Mouse (Mus musculus) neutrophil, adult 5-6 weeks (primary cell): Measurements from ENCODE around the gene 2300002M23Rik. TPM values are rescaled to one million over a fixed set of nuclear protein-coding genes. Genes with fewer than 3 reads are reported as not detected.

ENCODE experiments used
- ATAC-seq: fragments of 151-379, 151-347 bp; 2 replicates; pipeline ENCODE4 v1.8.0; 2017; ENCODE audit warnings: mild to moderate bottlenecking, moderate TSS enrichment; ENCODE audit not compliant: insufficient number of reproducible peaks, poor library complexity, low FRiP score, severe bottlenecking; ENCODE audit errors: extremely low read depth
- total RNA-seq: library from RNA; stranded (forward); fragments of 200-1000 nt; gene quantifications from 2 replicates; pipeline ENCODE4 v1.2.3, GENCODE M21; 2017

Gene 2300002M23Rik
- total RNA-seq, 1 experiment from 2014 or later, result not detected

- no peak for ATAC-seq
Observed at GRCm38 (mm10) chr17:35554321-35554720, 12.9 kb upstream of the 2300002M23Rik start.

DNA sequence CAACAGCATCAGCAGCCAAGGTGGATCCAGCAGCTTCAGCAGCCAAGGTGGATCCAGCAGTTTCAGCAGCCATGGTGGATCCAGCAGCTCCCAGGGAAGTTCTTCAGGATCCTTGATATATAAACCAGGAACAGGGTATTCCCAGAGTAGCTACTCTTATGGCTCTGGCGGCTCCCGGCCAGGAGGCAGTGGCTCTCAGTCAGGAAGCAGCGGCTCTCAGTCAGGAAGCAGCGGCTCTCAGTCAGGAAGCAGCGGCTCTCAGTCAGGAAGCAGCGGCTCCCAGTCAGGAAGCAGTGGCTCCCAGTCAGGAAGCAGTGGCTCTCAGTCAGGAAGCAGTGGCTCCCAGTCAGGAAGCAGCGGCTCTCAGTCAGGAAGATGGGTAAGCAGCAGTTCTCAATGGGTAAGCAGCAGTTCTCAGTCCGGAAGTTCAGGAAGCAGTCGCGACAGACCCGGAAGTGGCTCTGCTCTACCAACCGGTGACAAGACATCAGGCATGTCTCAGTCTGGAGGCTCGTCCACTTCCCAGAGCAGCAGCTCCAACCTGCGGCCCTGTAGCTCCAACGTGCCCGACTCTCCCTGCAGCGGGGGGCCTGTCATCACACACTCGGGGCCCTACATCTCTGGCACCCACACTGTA, 12.4 kb upstream of the 2300002M23Rik start:
- no peak for ATAC-seq

DNA sequence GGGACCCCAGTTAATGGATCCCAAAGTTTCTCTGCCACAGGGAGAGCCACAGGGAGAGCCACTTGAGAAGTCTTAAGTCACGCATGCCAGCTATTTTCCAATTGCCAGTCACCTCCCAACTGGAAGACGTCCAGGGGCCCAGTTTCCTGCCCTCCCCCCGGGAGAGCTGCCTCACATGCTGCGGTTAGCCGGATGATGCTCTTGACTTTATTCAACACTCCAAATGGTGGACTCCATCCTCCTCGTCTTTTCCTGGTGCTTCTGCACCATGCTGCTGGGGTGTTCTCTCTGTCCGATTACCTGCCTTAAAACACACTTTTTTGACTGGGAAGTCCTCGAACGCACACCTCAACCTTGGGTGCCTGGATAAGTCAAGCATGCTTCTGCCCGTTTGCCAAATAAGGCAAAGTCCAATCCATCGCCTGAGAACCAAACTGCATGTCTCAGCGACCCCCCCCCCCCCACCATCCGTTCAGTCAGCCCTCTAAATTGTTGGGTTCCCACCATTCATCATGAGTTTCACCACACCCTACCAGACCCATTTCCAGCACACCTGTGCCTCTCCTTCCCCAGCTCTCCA, 11.0 kb upstream of the 2300002M23Rik start:
- no peak for ATAC-seq

DNA sequence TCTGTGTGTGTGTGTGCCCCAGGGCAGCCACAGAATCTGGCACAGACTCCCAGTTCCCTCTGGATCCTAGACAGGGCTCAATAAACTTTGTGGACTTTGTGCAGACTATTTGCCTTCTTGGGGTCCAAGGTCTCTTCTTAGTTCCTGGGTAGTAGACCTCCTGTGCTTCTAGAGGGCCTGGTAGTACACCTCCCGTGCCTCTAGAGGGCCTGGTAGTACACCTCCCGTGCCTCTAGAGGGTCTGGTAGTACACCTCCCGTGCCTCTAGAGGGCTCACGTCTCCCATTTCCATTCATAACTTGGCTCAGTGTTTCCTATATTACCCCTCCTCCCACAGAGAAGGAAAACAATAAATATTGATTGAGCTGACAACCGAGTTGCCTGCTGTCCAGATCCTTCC, 10.4 kb upstream of the 2300002M23Rik start:
- no peak for ATAC-seq

- ATAC-seq, result no peak
Observed at GRCm38 (mm10) chr17:35557351-35557750, 9.9 kb upstream of the 2300002M23Rik start.

- ATAC-seq, result no peak
Observed at GRCm38 (mm10) chr17:35558216-35558615, 9.0 kb upstream of the 2300002M23Rik start.

DNA sequence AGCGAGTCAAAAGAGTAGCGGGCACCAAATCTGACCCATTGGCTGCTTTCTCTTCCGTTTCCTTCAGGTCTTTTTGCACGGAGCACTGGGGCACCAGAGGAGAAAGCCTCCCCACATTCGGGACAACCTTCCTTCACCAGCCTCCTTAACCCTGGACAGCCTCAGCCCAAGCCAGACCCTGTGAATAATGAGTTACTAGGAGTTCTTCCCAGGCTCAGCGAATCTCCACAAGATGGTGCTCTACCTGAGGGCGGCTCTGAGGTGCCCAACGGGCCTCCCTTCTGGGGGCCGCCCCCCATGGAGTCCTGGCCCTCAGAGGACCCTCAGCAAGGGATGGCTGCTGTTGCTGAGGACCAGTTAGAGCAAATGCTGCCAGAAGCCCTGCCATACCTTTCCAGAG, 517 bp downstream of the 2300002M23Rik start:
- no peak for ATAC-seq

GRCm38 (mm10) chr17:35569091-35569944, 2.1 kb downstream of the 2300002M23Rik start:
- no peak for ATAC-seq

- ATAC-seq, result no peak
Observed at GRCm38 (mm10) chr17:35570836-35571235, 3.6 kb downstream of the 2300002M23Rik start.

DNA sequence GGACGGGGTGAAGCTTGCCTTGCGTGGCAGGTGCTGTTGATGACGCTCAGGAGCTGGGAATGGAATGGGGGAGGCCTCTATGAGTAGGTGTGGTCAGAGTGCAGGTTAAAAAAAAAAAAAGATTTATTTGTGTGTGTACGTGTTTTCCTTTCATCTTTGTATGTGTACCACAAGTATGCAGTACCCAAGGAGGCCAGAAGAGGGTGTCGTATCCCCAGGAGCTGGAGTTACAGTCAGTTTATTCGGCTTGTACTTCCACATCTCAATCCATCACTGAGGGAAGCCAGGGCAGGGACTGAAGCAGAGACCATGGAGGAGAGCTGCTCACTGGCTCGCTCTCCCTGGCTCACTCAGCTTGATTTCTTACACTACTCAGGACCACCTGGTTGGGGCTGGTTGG, 4.2 kb downstream of the 2300002M23Rik start:
- no peak for ATAC-seq

GRCm38 (mm10) chr17:35578211-35578610, 11.0 kb downstream of the 2300002M23Rik start:
- ATAC-seq, result peak; percentile 87

DNA sequence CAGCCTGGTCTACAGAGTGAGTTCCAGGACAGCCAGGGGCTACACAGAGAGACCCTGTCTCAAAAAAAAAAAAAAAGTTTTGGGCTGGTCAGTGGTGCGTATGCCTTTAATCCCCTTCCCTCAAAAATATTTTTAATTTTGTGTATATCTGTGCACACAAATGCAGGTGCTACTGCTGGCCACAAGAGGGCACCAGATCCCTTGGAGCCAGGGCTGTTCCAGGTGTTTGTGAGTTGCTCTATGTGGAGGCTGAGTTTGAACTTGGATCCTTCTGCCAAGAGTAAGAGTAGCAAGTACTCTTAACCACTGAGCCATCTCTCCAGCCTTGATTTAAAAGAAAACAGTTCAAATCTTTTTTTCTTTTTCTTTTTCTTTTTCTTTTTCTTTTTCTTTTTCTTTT, 15.7 kb downstream of the 2300002M23Rik start:
- ATAC-seq, result peak; percentile 37; the same call in 1 of the 2 replicates

GRCm38 (mm10) chr17:35584330-35584937, 17.2 kb downstream of the 2300002M23Rik start:
- peak; percentile 46; the same call in 1 of the 2 replicates for ATAC-seq

DNA sequence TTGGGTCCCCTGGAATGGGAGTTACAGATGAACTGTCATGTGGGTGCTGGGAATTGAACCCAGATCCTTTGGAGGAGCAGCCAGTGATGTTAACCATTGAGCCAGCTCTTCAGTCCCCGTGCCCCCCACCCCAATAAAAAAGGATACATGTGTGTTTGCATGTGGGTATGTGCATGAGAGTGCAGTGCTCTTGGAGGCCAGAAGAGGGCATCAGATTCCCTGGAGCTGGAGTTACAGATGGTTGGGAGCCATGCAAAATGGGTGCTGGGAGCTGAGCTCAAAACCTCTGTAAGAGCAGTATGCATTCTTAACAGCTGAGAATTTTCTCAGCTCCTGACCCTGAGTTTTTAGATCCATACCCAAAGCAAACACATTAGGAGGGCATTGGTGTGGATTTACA, 20.0 kb downstream of the 2300002M23Rik start:
- no peak for ATAC-seq

DNA sequence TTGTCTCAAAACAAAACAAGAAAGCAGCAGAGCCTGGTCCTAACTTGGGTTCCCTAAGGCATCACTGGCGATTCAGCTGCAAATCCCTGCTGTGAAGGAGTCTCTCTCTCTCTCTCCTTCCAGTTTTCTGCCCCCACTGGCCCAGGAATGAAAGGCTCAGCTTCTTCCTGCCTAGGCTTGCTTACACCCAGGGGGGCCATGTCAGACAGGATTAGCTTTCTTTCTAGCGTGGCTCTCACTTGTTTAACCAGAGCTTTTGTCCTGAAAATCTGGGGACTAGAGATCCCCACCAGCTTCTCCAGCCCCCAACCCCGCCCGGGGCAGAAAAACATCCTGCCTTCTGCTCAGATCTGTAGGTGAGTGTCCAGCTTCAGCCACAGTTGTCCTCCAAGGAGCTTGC, 21.1 kb downstream of the 2300002M23Rik start:
- ATAC-seq, result no peak

- ATAC-seq, result peak; percentile 46; the same call in 1 of the 2 replicates
Observed at GRCm38 (mm10) chr17:35590410-35591218, 23.4 kb downstream of the 2300002M23Rik start.

DNA sequence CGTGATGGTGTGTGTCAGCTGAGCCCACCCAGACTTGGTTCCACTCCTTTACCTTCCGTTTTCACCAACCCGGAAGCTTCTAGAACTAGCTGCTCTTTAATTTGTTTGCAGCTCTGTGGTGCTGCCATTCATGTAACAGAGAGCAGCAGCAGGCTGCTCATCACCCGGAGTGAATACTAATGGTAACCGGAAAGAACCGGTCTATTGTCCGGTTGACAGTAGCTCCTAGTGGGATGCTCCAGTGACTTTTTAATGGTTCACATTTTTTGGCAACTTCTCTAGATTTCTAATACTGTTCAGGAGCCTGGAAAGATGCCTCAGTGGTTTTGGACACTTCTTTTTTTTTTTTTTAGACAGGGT, 23.9 kb downstream of the 2300002M23Rik start:
- ATAC-seq, result no peak

- no peak for ATAC-seq
Observed at GRCm38 (mm10) chr17:35591731-35592130, 24.5 kb downstream of the 2300002M23Rik start.

DNA sequence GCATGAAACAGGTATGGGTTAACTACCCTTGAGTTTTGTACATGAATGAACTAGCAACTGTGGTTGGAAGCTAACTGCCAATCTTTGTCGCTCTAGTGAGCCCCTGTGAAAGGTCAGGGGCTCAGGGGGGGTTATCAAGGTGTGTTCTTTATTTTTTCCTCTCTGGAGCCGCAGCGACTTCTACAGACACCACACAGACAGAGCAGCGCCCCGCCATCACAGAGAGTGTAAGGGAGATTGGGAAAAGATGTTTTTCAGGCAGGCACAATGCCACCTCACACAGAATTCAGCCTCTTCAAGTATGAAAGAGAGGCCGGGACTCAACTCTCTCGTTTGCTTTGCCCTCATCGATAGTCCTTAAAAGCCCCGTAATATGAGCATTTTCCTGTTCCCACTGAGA, 24.9 kb downstream of the 2300002M23Rik start:
- no peak for ATAC-seq
